Mouse (Mus musculus) left cerebral cortex, adult 11 months (tissue): ENCODE measurements around the gene Pp2d1.

ENCODE experiments used
- DNase-seq: peaks from one replicate; pipeline ENCODE4 v3.0.0; 2022; ENCODE audit warnings: low spot score

The Pp2d1 gene

GRCm38 (mm10) chr17:53478858-53479603 lies 60.2 kb downstream of the Pp2d1 start, which contains the start of gene Rab5a:
Gene Rab5a (plus strand): TSS chr17:53479234.
- peak; percentile 99 for DNase-seq

- no peak for DNase-seq
These were observed 61.0 kb downstream of the Pp2d1 start for GRCm38 (mm10) chr17:53478066-53478857.

GRCm38 (mm10) chr17:53468697-53469096 lies 70.6 kb downstream of the Pp2d1 start:
- no peak for DNase-seq

GRCm38 (mm10) chr17:53465569-53465968 lies 73.7 kb downstream of the Pp2d1 start:
- DNase-seq: no peak

- no peak for DNase-seq
These were observed 75.8 kb downstream of the Pp2d1 start for GRCm38 (mm10) chr17:53463496-53463840.

GRCm38 (mm10) chr17:53462603-53463495 lies 76.4 kb downstream of the Pp2d1 start, which contains the start of gene Efhb:
Gene Efhb (minus strand): TSS chr17:53463321.
- peak; percentile 36 for DNase-seq
